Mouse (Mus musculus) G1E (cell line): ENCODE data around the gene Gm10643.

Source experiments
- CTCF ChIP-seq: IDR thresholded peaks from 2 replicates; pipeline ENCODE4 v1.5.1; 2012; ENCODE audit warnings: low read depth, low read length, inconsistent platforms, mixed read lengths
- GATA1 ChIP-seq: IDR thresholded peaks from 2 replicates; pipeline ENCODE4 v1.6.1; 2012; ENCODE audit warnings: borderline replicate concordance, low read length, inconsistent platforms, mixed read lengths
- TAL1 ChIP-seq: conservative IDR thresholded peaks from 2 replicates; pipeline ENCODE4 v1.6.1; 2012; ENCODE audit warnings: low read depth, low read length, inconsistent platforms, mixed read lengths

GRCm38 (mm10) chr8:84023631-84024030, 41.3 kb downstream of the Gm10643 start:
- TF ChIP-seq CTCF (no peak), GATA1 (no peak), TAL1 (no peak)
